Mouse (Mus musculus) testis, adult 2 months (tissue): Measurements from ENCODE around the gene Marf1. TPM values are rescaled to one million over a fixed set of nuclear protein-coding genes. Genes with fewer than 3 reads are reported as not detected.

Experiments
- H3K27ac ChIP-seq: fragments of 200-500 bp; 2 replicates; pipeline ENCODE4 v1.5.1; 2012; ENCODE audit warnings: low read depth, low read length; ENCODE audit not compliant: control insufficient read depth, insufficient read depth
- H3K27me3 ChIP-seq: fragments of 200-500 bp; 2 replicates; pipeline ENCODE4 v1.6.1; 2012; ENCODE audit warnings: mild to moderate bottlenecking, low read length, moderate library complexity; ENCODE audit not compliant: control insufficient read depth, insufficient read depth
- H3K36me3 ChIP-seq: fragments of 200-500 bp; 2 replicates; pipeline ENCODE4 v1.6.1; 2012; ENCODE audit warnings: mild to moderate bottlenecking, low read length; ENCODE audit not compliant: control insufficient read depth, insufficient read depth
- H3K4me1 ChIP-seq: fragments of 200-500 bp; 2 replicates; pipeline ENCODE4 v1.6.1; 2012; ENCODE audit warnings: low read length; ENCODE audit not compliant: control insufficient read depth, insufficient read depth
- H3K4me3 ChIP-seq: fragments of 200-500 bp; 2 replicates; pipeline ENCODE4 v1.5.1; 2012; ENCODE audit warnings: low read depth, mild to moderate bottlenecking, low read length, moderate library complexity, mixed read lengths; ENCODE audit not compliant: control insufficient read depth
- CTCF ChIP-seq: fragments of 200-500 bp; IDR thresholded peaks from 2 replicates; pipeline ENCODE4 v1.5.1; 2012; ENCODE audit warnings: low read depth, mild to moderate bottlenecking, inconsistent platforms, low read length, moderate library complexity; ENCODE audit not compliant: control insufficient read depth, insufficient read depth, insufficient replicate concordance
- POLR2A ChIP-seq: fragments of 200-500 bp; IDR thresholded peaks from 2 replicates; pipeline ENCODE4 v1.6.1; 2012; ENCODE audit warnings: low read depth, mild to moderate bottlenecking, inconsistent platforms, low read length, moderate library complexity; ENCODE audit not compliant: control insufficient read depth
- polyA plus RNA-seq: library from polyadenylated mRNA; depleted of rRNA; stranded (reverse); fragments of >200 nt; gene quantifications from 2 replicates; pipeline ENCODE4 v1.2.3, GENCODE M21; 2012

Marf1 gene
- polyA plus RNA-seq, 1 experiment = 10.5 TPM

DNA sequence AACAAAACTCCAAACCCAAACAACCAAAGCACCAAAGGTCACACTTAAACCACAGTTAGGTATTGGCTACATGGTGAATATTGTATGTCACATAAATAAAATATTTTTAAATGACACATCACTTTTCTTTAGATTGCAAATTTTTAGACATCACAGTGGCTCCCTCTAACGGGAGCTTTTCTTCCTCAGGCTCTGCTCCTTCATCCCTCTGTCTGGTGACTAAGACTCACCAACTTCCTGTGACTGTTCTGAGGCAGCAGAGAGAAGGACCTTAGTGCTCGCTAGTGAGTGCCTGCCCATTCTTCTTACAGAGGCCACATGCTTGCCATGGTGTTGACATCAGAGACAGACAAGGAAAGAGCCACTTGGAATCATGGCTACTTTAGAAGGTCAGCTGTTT lies 51.0 kb downstream of the Marf1 start:
- Histone ChIP-seq H3K4me3 (no peak overlapping the region), H3K27ac (no peak overlapping the region), H3K36me3 (peaks cover 3% of the 10 kb centered on the region), H3K4me1 (no peaks in the 10 kb centered on the region), H3K27me3 (no peaks in the 10 kb centered on the region)
- TF ChIP-seq CTCF = no peak
- TF ChIP-seq POLR2A = no peak

DNA sequence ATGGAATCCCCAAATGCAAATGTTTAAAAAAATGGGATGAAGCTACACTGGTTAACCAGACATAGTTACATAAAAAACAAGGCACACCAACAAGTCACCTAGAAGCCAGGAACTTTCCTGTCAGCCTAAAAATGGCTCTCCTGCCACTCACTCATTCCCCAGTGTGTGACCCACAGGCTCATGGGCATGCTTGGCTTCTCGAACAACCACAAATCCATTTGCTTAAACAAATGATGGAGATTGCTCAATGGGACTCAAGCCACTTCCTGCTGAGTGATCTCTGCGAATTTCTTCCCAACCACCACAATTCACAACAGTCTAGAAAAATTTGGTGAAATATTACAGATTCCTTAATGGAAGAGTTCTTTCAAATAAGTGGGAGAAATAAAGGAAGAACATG lies 52.2 kb downstream of the Marf1 start:
- no peaks in the 10 kb centered on the region for H3K4me1 ChIP-seq
- no peaks in the 10 kb centered on the region for H3K27me3 ChIP-seq
- no peak overlapping the region for H3K27ac ChIP-seq
- peaks cover 3% of the 10 kb centered on the region for H3K36me3 ChIP-seq
- no peak overlapping the region for H3K4me3 ChIP-seq
- no peak for TF ChIP-seq POLR2A
- TF ChIP-seq CTCF = no peak

- H3K27me3 ChIP-seq = no peaks in the 10 kb centered on the region
- no peak overlapping the region for H3K4me3 ChIP-seq
- no peak overlapping the region for H3K27ac ChIP-seq
- H3K4me1 ChIP-seq = no peaks in the 10 kb centered on the region
- H3K36me3 ChIP-seq = peaks cover 3% of the 10 kb centered on the region
- TF ChIP-seq POLR2A (no peak), CTCF (no peak)
Measured at GRCm38 (mm10) chr16:14109651-14110230, 53.4 kb downstream of the Marf1 start.

DNA sequence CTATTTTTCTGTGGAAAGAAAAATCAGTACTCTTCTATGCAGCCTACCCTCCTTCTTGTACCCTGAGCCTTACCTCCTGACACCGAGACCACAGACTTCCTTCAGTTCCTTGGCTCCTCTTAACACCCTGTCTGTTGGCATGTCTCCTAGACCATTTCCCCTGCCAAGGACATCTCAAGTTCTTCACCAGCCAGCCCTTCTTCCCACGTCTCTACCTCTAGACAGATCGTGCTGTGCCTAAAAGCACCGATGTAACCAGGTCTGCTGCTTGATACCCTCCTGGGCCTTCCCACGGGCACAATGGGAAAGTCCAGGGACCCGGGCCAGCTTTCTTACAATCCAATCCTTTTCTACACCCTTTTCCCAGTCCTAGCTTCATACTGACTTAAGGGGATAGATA lies 57.3 kb downstream of the Marf1 start:
- Histone ChIP-seq H3K4me1 (no peaks in the 10 kb centered on the region), H3K27me3 (no peaks in the 10 kb centered on the region), H3K36me3 (peaks cover under 1% of the 10 kb centered on the region; the same call in 1 of the 2 replicates), H3K27ac (no peak overlapping the region), H3K4me3 (no peak overlapping the region)
- TF ChIP-seq POLR2A (no peak), CTCF (no peak)

DNA sequence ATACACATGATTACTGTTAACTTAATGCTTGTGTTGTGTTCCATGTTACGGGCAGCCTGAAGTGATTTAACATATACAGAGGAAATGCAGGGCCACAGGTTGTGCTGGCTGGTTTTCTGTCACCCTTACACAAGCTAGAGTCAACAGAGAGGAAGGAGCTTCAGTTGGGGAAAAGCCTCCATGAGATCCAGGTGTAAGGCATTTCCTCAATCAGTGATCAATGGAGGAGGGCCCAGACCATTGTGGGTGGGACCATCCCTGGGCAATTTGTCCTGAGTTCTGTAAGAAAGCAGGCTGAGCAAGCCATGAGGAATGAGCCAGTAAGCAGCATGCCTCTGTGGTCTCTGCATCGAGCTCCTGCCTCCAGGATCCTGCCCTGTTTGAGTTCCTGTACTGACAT lies 71.4 kb downstream of the Marf1 start:
- no peaks in the 10 kb centered on the region for H3K4me1 ChIP-seq
- no peak for TF ChIP-seq CTCF
- TF ChIP-seq POLR2A = no peak
- no peak overlapping the region for H3K27ac ChIP-seq
- no peak overlapping the region for H3K4me3 ChIP-seq
- no peaks in the 10 kb centered on the region for H3K36me3 ChIP-seq
- no peaks in the 10 kb centered on the region for H3K27me3 ChIP-seq

DNA sequence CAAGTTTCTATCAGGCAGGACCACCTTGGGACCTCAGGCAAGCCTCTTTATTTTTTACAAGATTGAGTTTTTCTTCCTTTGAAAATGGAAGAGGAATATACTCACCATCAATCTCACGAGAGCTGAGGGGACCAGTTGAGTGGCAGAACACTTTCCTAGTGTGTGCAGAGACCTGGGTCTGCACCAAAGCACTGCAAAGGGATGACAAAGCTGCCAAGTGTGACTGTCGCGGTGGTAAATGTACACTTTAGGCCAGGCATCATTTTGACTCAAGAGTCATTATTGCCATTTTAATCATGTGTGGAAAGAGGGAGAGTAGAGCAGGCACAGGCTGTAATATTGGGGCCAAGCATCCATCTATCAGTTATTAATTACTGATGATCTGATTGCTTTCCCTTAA lies 73.9 kb downstream of the Marf1 start:
- no peak for TF ChIP-seq POLR2A
- no peak for TF ChIP-seq CTCF
- Histone ChIP-seq H3K4me1 (no peaks in the 10 kb centered on the region), H3K27ac (no peak overlapping the region), H3K27me3 (no peaks in the 10 kb centered on the region), H3K36me3 (no peaks in the 10 kb centered on the region), H3K4me3 (no peak overlapping the region)

- no peaks in the 10 kb centered on the region for H3K27me3 ChIP-seq
- TF ChIP-seq POLR2A = no peak
- no peak for TF ChIP-seq CTCF
- no peaks in the 10 kb centered on the region for H3K4me1 ChIP-seq
- H3K4me3 ChIP-seq = no peak overlapping the region
- H3K27ac ChIP-seq = no peak overlapping the region
- H3K36me3 ChIP-seq = no peaks in the 10 kb centered on the region
Measured at GRCm38 (mm10) chr16:14088249-14088648, 74.9 kb downstream of the Marf1 start.

DNA sequence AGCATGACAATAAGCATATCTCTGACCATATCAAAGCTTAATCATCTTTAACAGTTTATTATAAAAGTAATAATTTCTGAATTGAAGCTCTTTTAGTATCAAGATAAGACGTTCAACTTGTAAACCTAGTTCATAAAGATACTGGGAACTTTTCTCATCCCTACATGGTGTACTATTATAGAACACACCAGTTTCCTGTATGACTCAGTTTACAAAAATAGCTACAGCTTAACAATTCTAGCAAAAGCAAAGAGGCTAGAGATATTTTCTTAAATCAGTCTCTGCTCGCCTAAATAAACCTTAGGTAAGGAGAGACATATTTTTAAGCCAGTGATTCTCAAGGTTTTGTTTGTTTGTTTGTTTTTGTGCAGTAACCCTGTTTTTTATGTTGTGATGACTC lies 80.2 kb downstream of the Marf1 start:
- Histone ChIP-seq H3K36me3 (no peaks in the 10 kb centered on the region), H3K4me3 (no peak overlapping the region), H3K27me3 (no peaks in the 10 kb centered on the region), H3K27ac (no peak overlapping the region), H3K4me1 (no peaks in the 10 kb centered on the region)
- no peak for TF ChIP-seq POLR2A
- TF ChIP-seq CTCF = no peak
